Mouse (Mus musculus): ENCODE results near the gene Borcs5. TPM values are rescaled to one million over a fixed set of nuclear protein-coding genes. Genes with fewer than 3 reads are reported as not detected.

Gene Borcs5
- polyA plus RNA-seq, 1 experiment from 2014 or later: 13.5 TPM

DNA sequence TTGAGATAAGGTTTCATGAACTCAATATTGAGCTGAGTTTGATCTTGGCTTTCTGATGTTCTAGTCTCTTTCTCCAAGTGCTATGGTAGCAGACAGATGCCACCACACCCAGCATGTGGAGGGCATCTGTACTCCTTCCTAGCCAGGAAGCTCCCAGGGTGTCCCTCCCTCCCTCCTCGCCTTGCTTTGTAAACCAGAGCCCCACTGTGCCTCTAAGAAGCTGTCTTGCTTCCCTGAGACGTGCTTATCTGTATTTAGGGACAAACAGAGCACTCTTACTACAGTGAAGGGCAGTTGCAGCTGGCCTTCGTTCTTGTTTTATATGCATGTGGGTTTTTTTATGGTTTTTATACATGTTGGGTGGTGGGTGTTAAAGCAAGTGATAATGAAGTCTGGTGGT lies 74.0 kb downstream of the Borcs5 start:
- Histone ChIP-seq H3K27ac (ENCODE audit: low read depth, low read length) (no peak overlapping the region), H3K9ac (ENCODE audit: low read depth, low read length) (no peak overlapping the region), H3K36me3 (ENCODE audit: control insufficient read depth, insufficient read depth) (peaks cover 36% of the 10 kb centered on the region), H3K4me2 (replicated peaks; ENCODE audit: low read depth) (no peak overlapping the region), H3K27me3 (replicated peaks; ENCODE audit: control insufficient read depth, insufficient read depth, low read length) (no peaks in the 10 kb centered on the region), H3K4me1 (replicated peaks; ENCODE audit: control insufficient read depth, insufficient read depth, low read length) (peaks cover 11% of the 10 kb centered on the region; the same call in 1 of the 2 replicates), H3K4me3 (ENCODE audit: low read depth, low read length) (no peak overlapping the region), H3K9me3 (ENCODE audit: control insufficient read depth) (no peaks in the 10 kb centered on the region)
- no peak for TF ChIP-seq CTCF (IDR thresholded peaks at IDR 0.05; ENCODE audit: low read depth)
- no peak for ATAC-seq
- 34% methylated on average over 3 of the region's 3 CpGs for WGBS

- no peak for TF ChIP-seq CTCF (IDR thresholded peaks at IDR 0.05; ENCODE audit: low read depth)
- H3K4me2 ChIP-seq (replicated peaks; ENCODE audit: low read depth): no peak overlapping the region
Observed at GRCm38 (mm10) chr6:134713897-134714296, 74.6 kb downstream of the Borcs5 start.

DNA sequence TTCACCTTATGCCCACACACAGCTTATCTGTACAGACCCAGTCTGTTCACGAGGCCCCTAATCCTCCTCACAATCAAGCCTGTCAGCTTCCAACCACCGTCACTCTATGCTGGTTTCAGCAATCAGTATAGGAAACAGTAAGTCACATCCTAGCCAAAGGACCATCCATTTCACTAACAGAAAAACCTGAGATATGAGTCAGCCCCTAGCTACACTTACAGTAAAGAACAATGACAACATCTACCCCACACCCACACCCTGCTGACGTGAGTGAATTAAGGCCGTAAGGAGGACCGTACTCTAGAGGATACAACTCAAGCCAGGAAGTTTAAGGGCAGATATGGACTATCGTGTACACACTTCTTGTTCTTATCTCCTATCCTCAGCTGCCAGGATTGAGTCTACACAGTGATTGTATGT lies 76.9 kb downstream of the Borcs5 start:
- WGBS: 36% methylated on average over 6 of the region's 6 CpGs
- Histone ChIP-seq H3K9me3 (ENCODE audit: control insufficient read depth) (no peaks in the 10 kb centered on the region), H3K4me1 (replicated peaks; ENCODE audit: control insufficient read depth, insufficient read depth, low read length) (peaks cover 13% of the 10 kb centered on the region; the same call in 1 of the 2 replicates), H3K4me2 (replicated peaks; ENCODE audit: low read depth) (no peak overlapping the region), H3K27me3 (replicated peaks; ENCODE audit: control insufficient read depth, insufficient read depth, low read length) (no peaks in the 10 kb centered on the region), H3K9ac (ENCODE audit: low read depth, low read length) (no peak overlapping the region), H3K4me3 (ENCODE audit: low read depth, low read length) (no peak overlapping the region), H3K36me3 (ENCODE audit: control insufficient read depth, insufficient read depth) (peaks cover 45% of the 10 kb centered on the region), H3K27ac (ENCODE audit: low read depth, low read length) (no peak overlapping the region)
- peak; percentile 28; the same call in 1 of the 2 replicates for ATAC-seq
- no peak for TF ChIP-seq CTCF (IDR thresholded peaks at IDR 0.05; ENCODE audit: low read depth)

More at GRCm38 (mm10) chr6:134713897-134714296, 74.6 kb downstream of the Borcs5 start:
- H3K9me3 ChIP-seq (ENCODE audit: control insufficient read depth): no peaks in the 10 kb centered on the region
- no peak overlapping the region for H3K4me3 ChIP-seq (ENCODE audit: low read depth, low read length)
- no peak for ATAC-seq
- no peak overlapping the region for H3K27ac ChIP-seq (ENCODE audit: low read depth, low read length)
- peaks cover 41% of the 10 kb centered on the region for H3K36me3 ChIP-seq (ENCODE audit: control insufficient read depth, insufficient read depth)
- no peaks in the 10 kb centered on the region for H3K27me3 ChIP-seq (replicated peaks; ENCODE audit: control insufficient read depth, insufficient read depth, low read length)
- H3K9ac ChIP-seq (ENCODE audit: low read depth, low read length): no peak overlapping the region
- H3K4me1 ChIP-seq (replicated peaks; ENCODE audit: control insufficient read depth, insufficient read depth, low read length): peaks cover 13% of the 10 kb centered on the region; the same call in 1 of the 2 replicates
- 62% methylated on average over 1 of the region's 1 CpGs for WGBS

GRCm38 (mm10) chr6:134717886-134718667 lies 78.8 kb downstream of the Borcs5 start:
- H3K4me2 ChIP-seq (replicated peaks; ENCODE audit: low read depth): peak overlapping the region; percentile 30
- 69% methylated on average over 20 of the region's 20 CpGs for WGBS
- TF ChIP-seq CTCF (IDR thresholded peaks at IDR 0.05; ENCODE audit: low read depth): no peak
- H3K27me3 ChIP-seq (replicated peaks; ENCODE audit: control insufficient read depth, insufficient read depth, low read length): no peaks in the 10 kb centered on the region
- peaks cover 40% of the 10 kb centered on the region for H3K36me3 ChIP-seq (ENCODE audit: control insufficient read depth, insufficient read depth)
- H3K27ac ChIP-seq (ENCODE audit: low read depth, low read length): peak overlapping the region; percentile 71
- 0 out of 2 replicates have a peak overlapping the region, but pooled peaks have one; percentile 17 for H3K9ac ChIP-seq (ENCODE audit: low read depth, low read length)
- H3K4me1 ChIP-seq (replicated peaks; ENCODE audit: control insufficient read depth, insufficient read depth, low read length): peaks cover 13% of the 10 kb centered on the region; the same call in 1 of the 2 replicates
- no peak overlapping the region for H3K4me3 ChIP-seq (ENCODE audit: low read depth, low read length)
- peak; percentile 76 for ATAC-seq
- H3K9me3 ChIP-seq (ENCODE audit: control insufficient read depth): no peaks in the 10 kb centered on the region

DNA sequence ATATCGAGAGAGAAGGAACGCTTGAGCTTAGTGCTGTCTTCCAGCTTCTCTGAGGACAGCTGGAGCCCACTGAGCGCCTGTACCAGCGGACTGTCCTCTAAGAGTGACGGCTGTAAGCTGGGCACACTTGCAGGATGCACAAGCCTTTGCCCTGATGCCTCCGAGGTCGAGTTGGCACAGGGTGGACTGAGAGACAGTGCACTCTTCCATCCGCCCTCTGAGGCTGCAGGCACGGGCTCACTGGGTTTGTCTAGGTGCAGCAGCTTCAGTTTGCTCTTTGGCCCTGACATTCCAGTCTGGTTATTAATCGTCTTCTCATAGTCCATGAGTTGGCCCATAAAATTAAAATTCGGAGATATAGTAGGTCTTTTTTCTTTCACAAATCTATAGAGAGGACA lies 79.4 kb downstream of the Borcs5 start:
- Histone ChIP-seq H3K36me3 (ENCODE audit: control insufficient read depth, insufficient read depth) (peaks cover 40% of the 10 kb centered on the region), H3K4me3 (ENCODE audit: low read depth, low read length) (no peak overlapping the region), H3K9me3 (ENCODE audit: control insufficient read depth) (no peaks in the 10 kb centered on the region), H3K9ac (ENCODE audit: low read depth, low read length) (no peak overlapping the region), H3K27me3 (replicated peaks; ENCODE audit: control insufficient read depth, insufficient read depth, low read length) (no peaks in the 10 kb centered on the region), H3K4me1 (replicated peaks; ENCODE audit: control insufficient read depth, insufficient read depth, low read length) (peaks cover 13% of the 10 kb centered on the region; the same call in 1 of the 2 replicates), H3K4me2 (replicated peaks; ENCODE audit: low read depth) (peak overlapping the region; percentile 30), H3K27ac (ENCODE audit: low read depth, low read length) (peak overlapping the region; percentile 71)
- TF ChIP-seq CTCF (IDR thresholded peaks at IDR 0.05; ENCODE audit: low read depth): no peak
- ATAC-seq: peak; percentile 41
- 63% methylated on average over 11 of the region's 11 CpGs for WGBS

DNA sequence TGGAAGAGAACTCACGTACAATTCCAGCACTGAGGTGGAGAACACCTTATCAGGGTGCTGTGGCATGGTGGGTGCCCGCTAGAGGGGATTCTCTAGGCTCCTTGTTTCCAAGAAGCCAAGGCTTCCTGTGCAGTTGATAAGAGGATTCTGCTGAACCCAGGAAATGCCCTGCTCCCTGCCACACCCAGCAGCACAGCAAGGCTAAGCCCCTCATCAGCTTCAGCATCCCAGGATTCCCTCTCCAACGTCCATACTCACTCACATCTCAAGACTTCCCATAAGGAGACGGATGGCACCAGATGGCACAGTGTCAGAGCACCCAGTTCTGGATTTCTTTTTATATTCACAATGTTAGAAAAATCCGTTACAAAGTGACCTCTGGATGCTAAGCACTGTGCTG lies 79.8 kb downstream of the Borcs5 start:
- H3K4me3 ChIP-seq (ENCODE audit: low read depth, low read length): no peak overlapping the region
- peaks cover 13% of the 10 kb centered on the region; the same call in 1 of the 2 replicates for H3K4me1 ChIP-seq (replicated peaks; ENCODE audit: control insufficient read depth, insufficient read depth, low read length)
- peak overlapping the region; percentile 30; the same call in 1 of the 2 replicates for H3K4me2 ChIP-seq (replicated peaks; ENCODE audit: low read depth)
- peak overlapping the region; percentile 71 for H3K27ac ChIP-seq (ENCODE audit: low read depth, low read length)
- H3K36me3 ChIP-seq (ENCODE audit: control insufficient read depth, insufficient read depth): peaks cover 40% of the 10 kb centered on the region
- H3K27me3 ChIP-seq (replicated peaks; ENCODE audit: control insufficient read depth, insufficient read depth, low read length): no peaks in the 10 kb centered on the region
- no peak for TF ChIP-seq CTCF (IDR thresholded peaks at IDR 0.05; ENCODE audit: low read depth)
- ATAC-seq: no peak
- H3K9ac ChIP-seq (ENCODE audit: low read depth, low read length): no peak overlapping the region
- 55% methylated on average over 5 of the region's 5 CpGs for WGBS
- no peaks in the 10 kb centered on the region for H3K9me3 ChIP-seq (ENCODE audit: control insufficient read depth)

Data from intestine, postnatal 0 days (tissue).